ENCODE assay signal across 8 mouse cellular contexts in genomic region chr6:125099421-125099971, GRCm38 (mm10). TPM values are rescaled to one million over a fixed set of nuclear protein-coding genes. Genes with fewer than 3 reads are reported as not detected.
DNase-seq lines count a peak whose midpoint lies in the region; ATAC-seq and TF ChIP-seq lines count a peak whose summit lies in the region.

No protein-coding gene starts in this region.

- peak overlapping the region; percentile 87 for H3K4me2 ChIP-seq in kidney, embryonic 15.5 days
- peak overlapping the region; percentile 85 for H3K4me2 ChIP-seq in forebrain, postnatal 0 days (ENCODE audit: low read depth)
- H3K4me2 ChIP-seq in intestine, embryonic 14.5 days (ENCODE audit: low read length), result peak overlapping the region; percentile 95

- no peak for ATAC-seq in kidney, embryonic 15.5 days (replicated peaks; ENCODE audit: low FRiP score)
- ATAC-seq in forebrain, postnatal 0 days, result no peak
- ATAC-seq in intestine, embryonic 14.5 days (replicated peaks; ENCODE audit: low FRiP score, low TSS enrichment, low read depth), result no peak

- H3K36me3 ChIP-seq in kidney, embryonic 15.5 days, result peaks cover 65% of the 10 kb centered on the region
- peaks cover 42% of the 10 kb centered on the region for H3K36me3 ChIP-seq in forebrain, postnatal 0 days (ENCODE audit: insufficient read depth)
- peaks cover 68% of the 10 kb centered on the region for H3K36me3 ChIP-seq in intestine, embryonic 14.5 days (ENCODE audit: control insufficient read depth, insufficient read depth, low read length)

- TF ChIP-seq CTCF in forebrain, postnatal 0 days (IDR thresholded peaks at IDR 0.05; ENCODE audit: low read depth), result no peak

- peak overlapping the region; percentile 97 for H3K4me3 ChIP-seq in kidney, embryonic 15.5 days (replicated peaks)
- peak overlapping the region; percentile 11; the same call in 1 of the 2 replicates for H3K4me3 ChIP-seq in forebrain, postnatal 0 days (ENCODE audit: low read depth, low read length)
- H3K4me3 ChIP-seq in intestine, embryonic 14.5 days (ENCODE audit: low read depth, low read length), result peak overlapping the region; percentile 11; the same call in 1 of the 2 replicates

- no peaks in the 10 kb centered on the region for H3K9me3 ChIP-seq in kidney, embryonic 15.5 days (replicated peaks)
- no peaks in the 10 kb centered on the region for H3K9me3 ChIP-seq in forebrain, postnatal 0 days (ENCODE audit: low read length)
- no peaks in the 10 kb centered on the region for H3K9me3 ChIP-seq in intestine, embryonic 14.5 days (ENCODE audit: control insufficient read depth, low read length)

- no peak for DNase-seq in kidney, adult 11 months
- DNase-seq in adrenal gland, postnatal 36 days, result peak; percentile 31 to 65
- DNase-seq in forebrain, postnatal 0 days, result peak; percentile 61
- DNase-seq in intestine, embryonic 14.5 days (ENCODE audit: low spot score), result no peak
- peak; percentile 54 for DNase-seq in lung, postnatal 14 days
- DNase-seq in retina, postnatal 7 days (ENCODE audit: low read depth, low spot score), result peak; percentile 41
- no peak for DNase-seq in left cerebral cortex, postnatal 14 days (ENCODE audit: low spot score in 2 of 2)

- peak overlapping the region; percentile 85; the same call in 1 of the 2 replicates for H3K9ac ChIP-seq in kidney, embryonic 15.5 days
- H3K9ac ChIP-seq in forebrain, postnatal 0 days, result peak overlapping the region; percentile 83
- no peak overlapping the region for H3K9ac ChIP-seq in intestine, embryonic 14.5 days (ENCODE audit: low read length)

- 38% methylated on average over 5 of the region's 5 CpGs for WGBS in kidney, embryonic 15.5 days
- WGBS in forebrain, postnatal 0 days, result 18% methylated on average over 5 of the region's 5 CpGs
- 40% methylated on average over 5 of the region's 5 CpGs for whole genome bisulfite sequencing in intestine, embryonic 14.5 days

- H3K27me3 ChIP-seq in kidney, embryonic 15.5 days, result no peaks in the 10 kb centered on the region
- H3K27me3 ChIP-seq in forebrain, postnatal 0 days (ENCODE audit: insufficient read depth, low read length), result no peaks in the 10 kb centered on the region
- H3K27me3 ChIP-seq in intestine, embryonic 14.5 days (replicated peaks; ENCODE audit: control insufficient read depth, insufficient read depth, low read length), result no peaks in the 10 kb centered on the region

- peaks cover 54% of the 10 kb centered on the region for H3K4me1 ChIP-seq in kidney, embryonic 15.5 days
- H3K4me1 ChIP-seq in forebrain, postnatal 0 days (ENCODE audit: insufficient read depth), result peaks cover 27% of the 10 kb centered on the region
- peaks cover 27% of the 10 kb centered on the region for H3K4me1 ChIP-seq in intestine, embryonic 14.5 days (replicated peaks; ENCODE audit: control insufficient read depth, insufficient read depth, low read length)

- intact Hi-C loops in left cerebral cortex, postnatal 14 days (cut with DNase I), result no loop called here

- H3K27ac ChIP-seq in kidney, embryonic 15.5 days, result peak overlapping the region; percentile 70
- H3K27ac ChIP-seq in forebrain, postnatal 0 days (ENCODE audit: low read depth, low read length), result peak overlapping the region; percentile 76
- H3K27ac ChIP-seq in intestine, embryonic 14.5 days (ENCODE audit: low read depth), result no peak overlapping the region

RNA-seq across cellular contexts. Expression of gene Chd4, which starts 3.7 kb away (rescaled TPM):
- 99.2 and 100 TPM in 2 replicates for polyA plus RNA-seq in kidney, embryonic 15.5 days (2015; fragmentation: Nextera tagmentation; extraction: Ambion mirVana)
- 100 to 1,000 TPM; 166 to 201 TPM for total RNA-seq in adrenal gland, postnatal 36 days (2021)
- total RNA-seq in forebrain, postnatal 0 days (2014; rRNA removed), result 121 and 141 TPM in 2 replicates
- 53.3 and 72.6 TPM in 2 replicates for polyA plus RNA-seq in forebrain, postnatal 0 days (2015; fragmentation: Nextera tagmentation; extraction: Ambion mirVana)
- 74.2 and 74.8 TPM in 2 replicates for polyA plus RNA-seq in intestine, embryonic 14.5 days (2014; fragmentation: Nextera tagmentation; extraction: Ambion mirVana)
- 100 to 1,000 TPM; 157 TPM for total RNA-seq in left cerebral cortex, postnatal 14 days (2021)

RNA-seq across cellular contexts. Expression of gene Lpar5, which starts 31.8 kb away (rescaled TPM):
- 0.33 and 0.55 TPM in 2 replicates for polyA plus RNA-seq in kidney, embryonic 15.5 days (2015; fragmentation: Nextera tagmentation; extraction: Ambion mirVana)
- total RNA-seq in adrenal gland, postnatal 36 days (2021), result under 1 TPM; 0.40 to 0.60 TPM
- total RNA-seq in forebrain, postnatal 0 days (2014; rRNA removed), result 0.38 and 0.71 TPM in 2 replicates
- 0.59 and 0.61 TPM in 2 replicates for polyA plus RNA-seq in forebrain, postnatal 0 days (2015; fragmentation: Nextera tagmentation; extraction: Ambion mirVana)
- polyA plus RNA-seq in intestine, embryonic 14.5 days (2014; fragmentation: Nextera tagmentation; extraction: Ambion mirVana), result 2.3 and 3.0 TPM in 2 replicates
- under 1 TPM; 0.40 to 0.66 TPM for total RNA-seq in left cerebral cortex, postnatal 14 days (2021)

RNA-seq across cellular contexts. Expression of gene Nop2, which starts 32.2 kb away (rescaled TPM):
- 65.0 and 69.0 TPM in 2 replicates for polyA plus RNA-seq in kidney, embryonic 15.5 days (2015; fragmentation: Nextera tagmentation; extraction: Ambion mirVana)
- total RNA-seq in adrenal gland, postnatal 36 days (2021), result 10 to 100 TPM; 39.5 to 64.3 TPM
- 47.2 and 56.0 TPM in 2 replicates for total RNA-seq in forebrain, postnatal 0 days (2014; rRNA removed)
- 39.6 and 43.5 TPM in 2 replicates for polyA plus RNA-seq in forebrain, postnatal 0 days (2015; fragmentation: Nextera tagmentation; extraction: Ambion mirVana)
- 72.1 and 75.2 TPM in 2 replicates for polyA plus RNA-seq in intestine, embryonic 14.5 days (2014; fragmentation: Nextera tagmentation; extraction: Ambion mirVana)
- 10 to 100 TPM; 28.8 to 32.3 TPM for total RNA-seq in left cerebral cortex, postnatal 14 days (2021)

RNA-seq across cellular contexts. Expression of gene Iffo1, which starts 45.5 kb away (rescaled TPM):
- 9.6 and 10.4 TPM in 2 replicates for polyA plus RNA-seq in kidney, embryonic 15.5 days (2015; fragmentation: Nextera tagmentation; extraction: Ambion mirVana)
- total RNA-seq in adrenal gland, postnatal 36 days (2021), result 10 to 100 TPM; 18.4 to 21.8 TPM
- 24.6 and 28.8 TPM in 2 replicates for total RNA-seq in forebrain, postnatal 0 days (2014; rRNA removed)
- polyA plus RNA-seq in forebrain, postnatal 0 days (2015; fragmentation: Nextera tagmentation; extraction: Ambion mirVana), result 12.8 and 18.3 TPM in 2 replicates
- polyA plus RNA-seq in intestine, embryonic 14.5 days (2014; fragmentation: Nextera tagmentation; extraction: Ambion mirVana), result 6.7 and 7.6 TPM in 2 replicates
- 10 to 100 TPM; 51.9 to 57.4 TPM for total RNA-seq in left cerebral cortex, postnatal 14 days (2021)

RNA-seq across cellular contexts. Expression of gene Acrbp, which starts 50.0 kb away (rescaled TPM):
- 14.4 and 15.4 TPM in 2 replicates for polyA plus RNA-seq in kidney, embryonic 15.5 days (2015; fragmentation: Nextera tagmentation; extraction: Ambion mirVana)
- 1 to 10 TPM; 6.9 to 7.1 TPM for total RNA-seq in adrenal gland, postnatal 36 days (2021)
- 11.3 and 12.2 TPM in 2 replicates for total RNA-seq in forebrain, postnatal 0 days (2014; rRNA removed)
- 11.4 and 13.8 TPM in 2 replicates for polyA plus RNA-seq in forebrain, postnatal 0 days (2015; fragmentation: Nextera tagmentation; extraction: Ambion mirVana)
- polyA plus RNA-seq in intestine, embryonic 14.5 days (2014; fragmentation: Nextera tagmentation; extraction: Ambion mirVana), result 11.4 and 13.4 TPM in 2 replicates
- total RNA-seq in left cerebral cortex, postnatal 14 days (2021), result 1 to 10 TPM; 5.7 to 9.0 TPM

Comparison
In these comparisons a context has a peak if more than half of its experiments do, and no peak if none do; other contexts are left out.
1. H3K4me3 ChIP-seq: peak in every context shown above with its lines; median percentile 97 in kidney, embryonic 15.5 days; 11 in forebrain, postnatal 0 days; 11 in intestine, embryonic 14.5 days.
2. DNase-seq: peak in adrenal gland, postnatal 36 days (2 of 2), forebrain, postnatal 0 days (single experiment), lung, postnatal 14 days (single experiment) and retina, postnatal 7 days (single experiment); none in kidney, adult 11 months (single experiment), intestine, embryonic 14.5 days (single experiment) and left cerebral cortex, postnatal 14 days (0 of 2).
3. Peak in every context shown above with its lines, with median percentiles within 50 percentile points of each other: H3K4me2 ChIP-seq.